Mouse (Mus musculus): Measurements from ENCODE around the gene Iyd. TPM values are rescaled to one million over a fixed set of nuclear protein-coding genes. Genes with fewer than 3 reads are reported as not detected.
A peak's percentile ranks its signal among the peaks of the same experiment; 100 is the strongest.
"Not testable (repeated sequence)": the region's sequence is repeated elsewhere in the genome, so short reads cannot be mapped to it uniquely, and the experiment has no call there.

Iyd gene
- under 1 TPM in 3 of 4 experiments, not detected in 1; 0.28 to 0.42 (median 0.35) TPM for total RNA-seq (2022)

GRCm38 (mm10) chr10:3540003-3540827 is at the start of gene Iyd:
Gene Iyd, plus strand, starts transcription at chr10:3540240.
- no peak for DNase-seq

GRCm38 (mm10) chr10:3496791-3497190 is 43.2 kb upstream of the Iyd start:
- DNase-seq = no peak

GRCm38 (mm10) chr10:3500846-3501245 is 39.2 kb upstream of the Iyd start:
- DNase-seq = not testable (repeated sequence)

- peak; percentile 74 for DNase-seq
Measured at GRCm38 (mm10) chr10:3507484-3508221, 32.4 kb upstream of the Iyd start.

GRCm38 (mm10) chr10:3508222-3508588 is 31.8 kb upstream of the Iyd start:
- no peak for DNase-seq

- no peak for DNase-seq
Measured at GRCm38 (mm10) chr10:3508746-3509145, 31.3 kb upstream of the Iyd start.

- no peak for DNase-seq
Measured at GRCm38 (mm10) chr10:3509663-3510277, 30.3 kb upstream of the Iyd start.

- DNase-seq = no peak
Measured at GRCm38 (mm10) chr10:3510486-3510885, 29.6 kb upstream of the Iyd start.

GRCm38 (mm10) chr10:3511401-3511800 is 28.6 kb upstream of the Iyd start:
- DNase-seq = no peak

GRCm38 (mm10) chr10:3512620-3513305 is 27.3 kb upstream of the Iyd start:
- no peak for DNase-seq

- DNase-seq = no peak
Measured at GRCm38 (mm10) chr10:3513947-3514346, 26.1 kb upstream of the Iyd start.

- no peak for DNase-seq
Measured at GRCm38 (mm10) chr10:3514634-3515033, 25.4 kb upstream of the Iyd start.

GRCm38 (mm10) chr10:3516442-3516841 is 23.6 kb upstream of the Iyd start:
- DNase-seq = no peak

- no peak for DNase-seq
Measured at GRCm38 (mm10) chr10:3523044-3523793, 16.8 kb upstream of the Iyd start.

- no peak for DNase-seq
Measured at GRCm38 (mm10) chr10:3524513-3524912, 15.5 kb upstream of the Iyd start.

- DNase-seq = no peak
Measured at GRCm38 (mm10) chr10:3525420-3526019, 14.5 kb upstream of the Iyd start.

GRCm38 (mm10) chr10:3529807-3530206 is 10.2 kb upstream of the Iyd start:
- DNase-seq = no peak

- DNase-seq = no peak
Measured at GRCm38 (mm10) chr10:3530661-3531060, 9.4 kb upstream of the Iyd start.

- peak; percentile 50 for DNase-seq
Measured at GRCm38 (mm10) chr10:3531375-3531774, 8.7 kb upstream of the Iyd start.

- no peak for DNase-seq
Measured at GRCm38 (mm10) chr10:3534445-3534844, 5.6 kb upstream of the Iyd start.

GRCm38 (mm10) chr10:3536361-3536760 is 3.7 kb upstream of the Iyd start:
- DNase-seq = no peak

GRCm38 (mm10) chr10:3549384-3549783 is 9.3 kb downstream of the Iyd start:
- DNase-seq = no peak

Data from adrenal gland, adult 8-10 months (tissue).